Mouse (Mus musculus) embryonic fibroblast, embryonic 13.5 days (primary cell): ENCODE data around the gene Cstf1.

Experiments
- CTCF ChIP-seq: IDR thresholded peaks from 2 replicates; pipeline ENCODE4 v1.5.1; 2011; ENCODE audit warnings: mild to moderate bottlenecking, control low read depth, low read length, moderate library complexity, borderline replicate concordance; ENCODE audit not compliant: insufficient read depth
- POLR2A ChIP-seq: IDR thresholded peaks from 2 replicates; pipeline ENCODE4 v1.6.1; 2011; ENCODE audit warnings: low read depth, mild to moderate bottlenecking, control low read depth, low read length, moderate library complexity

DNA sequence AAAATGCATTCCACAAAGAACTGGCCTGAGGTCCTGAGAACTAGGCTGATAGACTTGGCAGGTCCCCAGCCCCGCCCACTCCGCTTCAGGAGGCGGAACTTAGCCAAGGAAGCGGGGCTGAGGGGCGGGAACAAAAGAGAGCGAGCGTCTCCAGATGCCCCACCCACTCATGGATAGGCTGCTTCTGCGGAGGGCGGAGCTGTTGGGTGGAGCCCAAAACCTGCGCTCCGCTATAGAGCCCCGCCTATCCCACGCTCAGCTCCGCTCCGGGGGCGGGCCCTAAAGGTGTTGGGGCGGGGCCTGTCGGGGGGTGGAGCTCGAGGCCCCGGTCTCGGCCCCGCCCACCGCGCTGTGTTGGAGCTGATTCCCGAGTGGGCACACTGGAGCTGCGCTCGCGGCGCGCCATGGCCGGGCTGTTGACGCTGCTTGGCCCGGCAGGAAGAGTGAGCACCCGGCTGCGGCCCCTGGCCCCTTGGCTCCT, 25.2 kb upstream of the Cstf1 start, which contains the start of gene Fam210b:
- no peak for TF ChIP-seq CTCF
- peak; percentile 87 for TF ChIP-seq POLR2A
